Mouse (Mus musculus): Measurements from ENCODE around the gene Ppard.
A peak's percentile ranks its signal among the peaks of the same experiment; 100 is the strongest.

The Ppard gene

DNA sequence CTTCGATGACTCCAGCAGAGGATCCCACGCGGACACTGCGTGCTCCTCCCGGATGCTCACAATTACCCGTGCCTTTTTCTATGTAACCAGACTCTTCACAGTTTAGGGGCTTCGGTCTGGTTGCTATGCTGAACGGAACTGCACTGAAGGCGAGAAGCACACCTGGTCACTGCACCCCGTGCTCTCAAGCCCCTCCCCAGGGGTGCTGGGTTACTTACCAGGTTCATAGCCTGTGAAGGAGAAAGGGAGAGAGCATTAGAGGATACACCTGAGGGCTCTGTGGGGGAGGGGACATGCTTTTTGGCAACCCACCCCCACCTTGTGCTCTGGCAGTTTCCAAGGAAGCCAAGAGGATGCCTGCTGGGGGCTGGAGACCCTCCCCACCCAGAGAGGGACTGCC lies 102.8 kb downstream of the Ppard start:
- no peak for DNase-seq (ENCODE audit: low read depth, low spot score)

DNA sequence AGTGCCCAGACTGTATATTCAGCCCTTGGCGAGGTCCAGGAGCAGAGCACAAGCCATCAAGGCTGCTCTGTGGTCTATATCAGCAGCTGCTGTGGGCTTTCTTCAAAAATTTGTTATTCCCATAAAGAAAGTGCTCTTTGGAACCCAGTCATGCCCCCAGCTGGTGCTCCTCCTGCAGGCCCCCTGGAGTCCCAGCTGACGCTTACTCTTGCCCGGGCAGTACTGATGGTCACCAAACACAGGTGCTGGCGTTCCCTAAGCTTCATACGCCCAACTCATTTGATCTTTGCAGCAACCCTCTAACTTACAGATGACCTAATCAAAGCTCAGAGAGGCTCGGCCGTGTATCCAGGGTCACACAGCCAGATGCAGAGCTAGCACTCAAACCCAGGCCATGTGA lies 105.0 kb downstream of the Ppard start:
- DNase-seq (ENCODE audit: low read depth, low spot score): no peak

- DNase-seq (ENCODE audit: low read depth, low spot score): no peak
Measured at GRCm38 (mm10) chr17:28340578-28340977, 108.1 kb downstream of the Ppard start.

DNA sequence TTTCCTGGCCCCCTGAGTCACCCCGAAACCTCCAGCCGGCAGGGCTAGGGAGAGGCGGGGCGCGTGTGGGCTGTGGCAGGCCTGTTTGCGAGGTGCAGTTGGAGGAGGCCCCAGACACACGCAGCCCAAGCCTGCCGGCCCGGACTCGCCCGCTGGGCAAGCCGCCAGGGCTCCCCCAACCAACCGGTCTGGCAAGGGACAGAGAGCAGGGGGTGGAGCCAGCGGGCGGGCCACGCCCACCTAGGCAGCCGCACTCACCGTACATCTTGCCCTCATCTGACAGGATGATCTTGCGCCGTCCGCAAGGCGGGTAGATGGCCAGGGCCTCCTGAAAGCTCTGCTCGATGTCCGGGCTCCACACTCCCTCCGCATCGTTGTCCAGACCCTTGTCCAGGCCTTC lies 108.6 kb downstream of the Ppard start:
- peak; percentile 75 for DNase-seq (ENCODE audit: low read depth, low spot score)

- no peak for DNase-seq (ENCODE audit: low read depth, low spot score)
Measured at GRCm38 (mm10) chr17:28344050-28344607, 111.6 kb downstream of the Ppard start.

DNA sequence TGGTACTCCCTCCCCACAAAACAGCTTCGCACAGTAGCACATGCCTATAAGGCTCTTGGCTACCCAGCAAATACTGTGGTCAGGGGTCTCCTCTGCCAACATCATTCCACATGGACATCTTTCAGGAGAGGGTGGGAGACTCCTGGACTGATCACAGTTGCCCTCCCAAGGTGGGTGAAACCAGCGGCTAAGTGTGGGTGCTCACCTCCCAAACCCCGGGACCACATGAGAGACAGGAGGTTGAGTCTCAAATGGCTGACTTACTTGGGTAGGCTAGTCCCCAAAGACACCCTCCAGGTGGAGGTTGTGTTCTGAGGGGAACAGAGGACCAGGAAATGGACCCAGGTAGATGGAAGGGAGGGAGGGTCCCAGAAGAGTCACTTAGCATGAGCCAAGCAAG lies 112.2 kb downstream of the Ppard start:
- no peak for DNase-seq (ENCODE audit: low read depth, low spot score)

DNA sequence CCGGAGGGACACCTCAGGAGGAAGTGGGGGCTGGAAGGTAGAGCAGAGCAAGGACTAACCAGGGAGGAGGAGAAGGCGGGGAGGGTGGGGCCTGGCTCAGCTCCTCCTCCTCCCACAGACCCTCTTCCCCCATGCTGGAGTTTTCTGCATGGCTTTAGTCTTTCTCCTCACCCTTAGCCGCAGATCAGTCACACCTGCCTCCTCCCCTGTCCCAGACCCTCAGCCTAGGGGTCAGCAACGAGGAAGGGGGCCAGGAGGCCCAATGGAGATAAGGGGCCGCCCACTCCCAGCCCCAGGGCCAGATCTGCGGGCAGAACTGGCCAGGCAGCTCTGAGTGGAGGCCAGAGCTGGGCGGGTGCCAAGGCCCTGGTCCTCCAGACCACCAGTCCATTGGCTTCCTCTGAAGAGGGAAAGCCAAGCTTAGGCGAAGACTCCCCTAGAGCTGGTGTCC lies 112.8 kb downstream of the Ppard start:
- DNase-seq (ENCODE audit: low read depth, low spot score): no peak

DNA sequence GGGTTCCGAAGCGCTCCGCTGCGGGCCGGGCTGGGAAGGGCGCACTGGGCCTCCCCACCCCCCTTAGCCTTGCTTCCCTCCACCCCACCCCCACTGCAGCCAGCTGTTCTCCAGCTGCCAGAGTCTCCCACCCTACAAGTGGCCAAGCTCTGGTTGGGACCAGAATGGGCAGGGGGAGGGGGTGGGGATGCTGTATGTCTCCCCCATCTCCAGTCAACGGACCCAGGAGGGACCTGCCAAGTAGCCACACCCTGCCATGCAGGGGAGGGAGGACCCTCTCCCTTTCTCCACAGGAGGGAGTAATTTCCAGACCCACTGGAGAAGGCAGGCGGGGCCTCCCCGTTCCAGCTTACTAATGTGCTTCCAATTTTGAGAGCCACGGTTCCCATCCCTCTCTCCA lies 113.4 kb downstream of the Ppard start:
- no peak for DNase-seq (ENCODE audit: low read depth, low spot score)

DNA sequence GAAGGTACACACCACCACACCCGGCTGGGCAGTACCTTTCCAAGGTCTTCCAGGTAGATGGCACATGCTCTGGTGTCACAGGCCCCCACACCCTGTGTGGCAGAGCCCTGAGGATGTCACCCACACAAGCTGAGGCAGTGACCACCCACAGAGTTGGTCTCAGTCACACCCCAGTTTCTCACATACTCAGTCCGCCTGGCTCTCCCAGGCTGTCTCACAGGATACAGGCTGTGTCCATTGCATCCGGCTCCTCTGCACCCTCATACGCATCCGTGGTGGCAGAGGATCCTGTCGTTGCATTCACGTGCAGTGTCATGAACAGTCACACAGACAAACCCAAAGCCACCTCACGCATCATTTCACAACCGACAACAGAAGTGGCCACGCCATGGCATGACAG lies 114.8 kb downstream of the Ppard start:
- no peak for DNase-seq (ENCODE audit: low read depth, low spot score)

GRCm38 (mm10) chr17:28348211-28348610 lies 115.7 kb downstream of the Ppard start:
- no peak for DNase-seq (ENCODE audit: low read depth, low spot score)

GRCm38 (mm10) chr17:28349264-28349880 lies 116.9 kb downstream of the Ppard start:
- no peak for DNase-seq (ENCODE audit: low read depth, low spot score)

GRCm38 (mm10) chr17:28349901-28350465 lies 117.5 kb downstream of the Ppard start:
- DNase-seq (ENCODE audit: low read depth, low spot score): no peak

- peak; percentile 60 for DNase-seq (ENCODE audit: low read depth, low spot score)
Measured at GRCm38 (mm10) chr17:28350466-28351352, 118.2 kb downstream of the Ppard start, which contains the start of gene Tead3. Tead3 (minus strand) TSS chr17:28350817.
